Mouse (Mus musculus) urinary bladder, adult 2 months (tissue): ENCODE data around the gene Dock9. TPM values are rescaled to one million over a fixed set of nuclear protein-coding genes. Genes with fewer than 3 reads are reported as not detected.
"Not testable (repeated sequence)": the region's sequence is repeated elsewhere in the genome, so short reads cannot be mapped to it uniquely, and the experiment has no call there.

Experiments used
- DNase-seq: peaks from one replicate; pipeline ENCODE4 v3.0.0; 2022; ENCODE audit warnings: low spot score
- polyA plus RNA-seq: library from polyadenylated mRNA; depleted of rRNA; stranded (reverse); fragments of >200 nt; gene quantifications from 2 replicates; pipeline ENCODE4 v1.2.3, GENCODE M21; 2012

Gene Dock9
- polyA plus RNA-seq, 1 experiment, result 48.7 TPM

GRCm38 (mm10) chr14:121700013-121700412 is 97.6 kb downstream of the Dock9 start:
- no peak for DNase-seq

DNA sequence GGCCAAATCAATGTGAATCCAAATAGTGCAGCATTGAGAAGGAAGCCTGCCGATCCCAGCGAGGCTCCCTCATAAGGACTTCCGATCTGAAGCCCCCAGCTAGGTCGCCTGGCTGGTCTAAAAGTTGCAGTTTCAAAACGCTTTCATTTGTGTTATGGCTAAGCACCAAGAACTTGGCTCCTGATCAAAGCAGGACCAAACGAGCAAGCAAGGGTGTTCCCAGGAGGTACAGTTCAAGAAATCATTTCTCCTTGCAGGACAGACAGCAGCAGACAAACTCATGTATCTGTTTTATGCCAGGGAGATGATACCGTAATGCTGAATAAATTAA is 99.1 kb downstream of the Dock9 start:
- DNase-seq, result no peak

DNA sequence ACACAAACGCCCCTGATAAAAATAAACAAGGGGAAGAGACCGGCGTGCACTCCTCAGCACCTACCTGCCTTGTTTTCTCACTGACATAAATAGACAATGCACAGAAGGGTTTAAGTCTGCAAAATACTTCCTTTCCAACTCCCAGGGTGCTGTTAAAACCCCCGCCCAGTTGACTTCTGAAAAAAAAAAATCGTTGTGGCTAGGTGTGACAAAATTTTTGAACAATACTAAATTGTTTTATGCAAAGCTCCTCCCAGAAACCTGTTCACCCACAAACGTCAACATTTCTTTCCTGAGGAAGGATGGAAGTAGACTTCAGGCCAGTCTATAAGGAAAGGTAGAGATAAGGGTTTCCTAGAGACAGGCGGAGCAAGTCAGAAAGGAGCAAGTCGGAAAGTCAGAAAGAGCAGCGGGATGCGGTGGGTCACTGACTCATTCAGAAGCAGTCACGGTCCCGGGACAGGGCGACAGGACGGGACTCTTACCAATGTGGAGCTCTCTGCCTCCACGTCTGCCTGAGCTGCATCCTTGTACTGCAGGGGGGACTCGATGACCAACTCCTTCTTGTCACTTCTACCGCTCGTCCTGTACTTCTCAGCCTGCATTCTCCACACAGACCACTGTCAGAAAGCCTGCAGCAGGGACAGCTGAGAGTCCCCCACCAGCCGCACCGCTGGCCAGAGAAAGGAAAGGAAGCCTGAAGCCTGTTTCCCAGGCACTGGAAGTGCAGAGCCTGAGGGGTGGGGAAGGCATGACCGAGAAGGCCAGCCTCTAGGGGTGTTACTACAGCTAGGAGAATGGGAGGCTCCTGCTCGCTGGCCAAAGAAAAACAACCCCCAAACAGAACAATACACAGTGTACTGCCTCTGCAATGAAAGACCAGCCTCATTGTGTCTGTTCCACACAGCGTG is 99.7 kb downstream of the Dock9 start:
- DNase-seq, result peak; percentile 35

GRCm38 (mm10) chr14:121697143-121697680 is 100.4 kb downstream of the Dock9 start:
- no peak for DNase-seq

DNA sequence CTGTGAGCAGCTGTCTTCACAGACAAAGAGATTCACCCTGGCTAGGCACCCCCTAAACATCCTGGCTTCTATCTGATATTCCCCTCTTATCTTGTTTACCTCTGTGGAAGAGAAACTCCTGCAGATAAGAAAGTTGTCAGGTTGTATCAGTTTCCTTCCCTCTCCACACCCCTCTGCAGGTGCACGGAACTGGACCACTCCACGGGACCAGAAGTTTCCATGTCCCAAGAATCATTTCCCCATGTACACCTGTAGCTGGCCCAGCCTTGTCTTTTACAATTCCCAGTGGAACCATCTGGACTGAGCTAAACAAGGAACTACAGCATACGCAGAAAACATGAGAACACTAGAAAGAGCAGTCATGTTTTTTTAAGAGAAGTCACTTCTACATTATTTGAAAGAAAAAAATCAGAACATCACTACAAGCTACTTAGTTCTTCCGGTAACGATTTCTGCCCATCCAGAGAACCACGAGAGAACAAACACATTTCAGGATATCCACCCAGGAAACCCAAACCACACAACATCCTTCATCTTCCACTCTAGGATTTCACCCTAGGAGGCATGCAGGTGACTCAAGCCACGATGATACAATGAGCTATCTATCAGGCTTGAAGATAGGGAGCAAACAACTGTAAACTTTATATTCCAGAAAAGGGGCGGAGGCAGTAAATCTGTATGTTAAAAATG is 101.1 kb downstream of the Dock9 start:
- DNase-seq, result no peak

GRCm38 (mm10) chr14:121694706-121695105 is 102.9 kb downstream of the Dock9 start:
- no peak for DNase-seq

GRCm38 (mm10) chr14:121693991-121694594 is 103.5 kb downstream of the Dock9 start:
- no peak for DNase-seq

- not testable (repeated sequence) for DNase-seq
Observed at GRCm38 (mm10) chr14:121689649-121690048, 108.0 kb downstream of the Dock9 start.

- no peak for DNase-seq
Observed at GRCm38 (mm10) chr14:121688175-121688574, 109.5 kb downstream of the Dock9 start.

GRCm38 (mm10) chr14:121687274-121687673 is 110.4 kb downstream of the Dock9 start:
- no peak for DNase-seq

DNA sequence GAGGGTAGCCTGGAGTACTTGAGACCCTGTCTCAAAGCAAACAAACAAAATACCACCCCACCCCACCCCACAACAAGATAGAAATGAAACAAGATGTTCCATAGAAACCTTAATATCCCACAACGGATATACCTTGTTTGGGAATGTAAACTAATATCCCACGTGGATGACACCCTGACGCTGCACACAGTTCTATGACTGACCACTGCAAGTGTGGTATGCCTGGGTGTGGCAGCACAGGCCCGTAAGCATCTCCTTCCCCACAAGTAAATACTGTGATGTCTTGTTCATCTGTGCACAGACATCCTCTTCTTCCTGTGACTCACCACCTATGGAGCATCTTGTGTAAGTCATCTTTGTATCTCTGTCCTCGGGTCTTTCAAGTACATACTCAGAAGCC is 118.7 kb downstream of the Dock9 start:
- DNase-seq, result no peak

GRCm38 (mm10) chr14:121678445-121678844 is 119.2 kb downstream of the Dock9 start:
- no peak for DNase-seq

DNA sequence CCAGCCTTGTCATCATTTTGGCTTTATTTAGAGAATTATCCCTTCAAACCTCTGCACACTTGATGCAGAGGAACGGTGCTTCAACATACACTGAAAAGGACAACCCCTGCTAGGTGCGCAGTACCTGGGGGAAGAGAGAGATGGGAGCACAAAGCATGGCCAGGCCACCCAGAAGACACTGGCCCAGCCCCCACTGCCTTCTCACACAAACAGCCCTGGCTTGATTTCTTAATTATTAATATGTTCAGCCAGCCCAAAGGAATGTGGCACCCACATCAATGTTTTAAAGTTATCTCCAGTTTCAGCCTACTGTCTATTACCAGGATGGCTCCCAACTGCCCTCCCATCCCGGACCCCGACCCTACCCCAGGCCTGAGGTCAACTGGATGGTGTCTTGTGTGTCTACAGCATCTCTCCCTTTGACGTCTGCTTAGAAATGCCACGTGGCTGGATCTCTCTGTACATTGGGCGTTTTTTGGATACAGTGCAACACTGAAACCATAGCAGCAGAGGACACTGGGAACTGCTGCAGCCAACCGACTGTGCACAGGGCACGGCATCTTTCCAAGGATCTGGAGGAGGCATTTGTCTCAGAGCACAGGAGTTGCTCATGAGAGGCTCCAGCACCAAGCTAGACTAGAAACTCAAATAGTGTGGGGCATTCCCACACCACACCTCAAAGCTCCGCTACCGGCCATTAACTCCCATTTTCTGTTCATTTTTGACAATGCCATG is 120.9 kb downstream of the Dock9 start:
- no peak for DNase-seq

DNA sequence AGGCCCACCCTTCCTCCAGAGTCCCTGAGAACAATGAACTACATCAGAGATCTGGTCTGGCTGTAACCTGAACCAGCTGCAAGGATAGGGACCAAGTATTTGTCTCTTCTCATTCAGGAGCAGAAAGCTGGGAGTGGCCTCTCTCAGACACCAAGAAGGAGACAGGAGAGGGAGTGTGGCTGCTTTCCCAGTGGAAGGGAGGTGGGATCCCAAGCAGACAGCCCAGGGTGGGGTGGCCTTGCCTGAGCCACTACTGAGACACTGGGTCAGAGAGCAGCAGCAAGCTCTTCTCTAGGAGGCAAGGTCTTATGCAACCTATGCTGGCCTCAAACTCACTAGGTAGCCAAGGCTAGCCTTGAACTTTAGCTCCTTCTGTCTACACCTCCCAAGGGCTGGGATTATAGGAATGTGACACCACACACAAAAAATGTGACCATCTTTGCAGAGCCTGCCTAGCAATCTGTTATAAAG is 121.5 kb downstream of the Dock9 start:
- no peak for DNase-seq

DNA sequence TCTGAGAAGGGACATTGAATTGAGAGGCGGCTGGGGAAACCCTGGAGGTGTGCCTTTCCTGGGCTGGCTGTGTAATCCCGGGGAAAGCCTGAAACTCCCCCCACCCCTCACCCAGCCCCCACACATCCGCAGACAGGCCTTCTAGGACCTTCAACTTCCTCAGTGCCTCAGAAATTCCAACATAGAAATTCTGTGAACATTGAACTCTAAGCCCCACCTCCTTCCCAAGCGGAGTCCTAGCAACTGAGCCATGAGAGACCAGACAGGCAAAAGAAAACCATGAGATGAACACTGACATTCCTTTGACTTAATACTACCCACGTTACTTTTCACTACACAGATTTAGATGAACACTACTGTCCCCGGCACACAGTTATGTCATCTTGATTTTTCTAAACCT is 122.1 kb downstream of the Dock9 start:
- no peak for DNase-seq

DNA sequence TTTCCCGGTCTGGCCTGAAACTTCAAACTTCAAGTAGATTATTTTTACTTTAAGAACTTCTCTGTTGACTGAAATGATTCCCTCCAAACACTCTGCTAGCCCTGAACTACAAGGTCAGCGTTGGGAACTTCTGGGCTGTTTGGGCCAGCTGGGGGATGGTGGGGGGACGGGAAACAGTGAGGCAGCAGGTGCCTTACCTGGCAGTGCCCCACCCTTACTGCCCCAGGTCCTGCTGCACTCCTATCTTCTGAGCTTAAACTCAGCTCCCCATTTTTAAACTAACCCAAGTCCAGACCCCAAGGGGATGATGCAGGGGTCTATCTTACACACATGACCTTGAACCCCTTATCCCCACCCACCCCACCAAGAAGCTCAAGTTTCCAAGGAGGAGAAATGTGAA is 122.5 kb downstream of the Dock9 start:
- no peak for DNase-seq

DNA sequence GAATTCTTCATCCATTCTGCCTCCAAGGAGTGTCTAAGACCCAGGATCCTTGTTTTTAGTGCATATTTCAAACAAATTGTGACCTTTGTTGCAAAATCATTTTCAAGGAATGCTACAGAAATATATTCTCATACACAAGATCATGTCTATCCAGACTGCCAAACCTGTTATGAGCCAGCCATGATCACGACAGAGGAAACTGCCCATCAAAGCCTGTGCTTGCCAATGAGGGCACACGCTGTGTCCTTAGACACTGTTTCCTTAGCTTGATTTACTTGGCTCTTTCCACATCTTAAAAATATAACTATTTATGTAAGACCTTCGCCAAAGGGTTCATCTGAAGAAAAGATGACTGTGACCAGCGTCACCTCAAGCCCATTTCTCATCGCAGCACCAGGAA is 127.6 kb downstream of the Dock9 start:
- no peak for DNase-seq

DNA sequence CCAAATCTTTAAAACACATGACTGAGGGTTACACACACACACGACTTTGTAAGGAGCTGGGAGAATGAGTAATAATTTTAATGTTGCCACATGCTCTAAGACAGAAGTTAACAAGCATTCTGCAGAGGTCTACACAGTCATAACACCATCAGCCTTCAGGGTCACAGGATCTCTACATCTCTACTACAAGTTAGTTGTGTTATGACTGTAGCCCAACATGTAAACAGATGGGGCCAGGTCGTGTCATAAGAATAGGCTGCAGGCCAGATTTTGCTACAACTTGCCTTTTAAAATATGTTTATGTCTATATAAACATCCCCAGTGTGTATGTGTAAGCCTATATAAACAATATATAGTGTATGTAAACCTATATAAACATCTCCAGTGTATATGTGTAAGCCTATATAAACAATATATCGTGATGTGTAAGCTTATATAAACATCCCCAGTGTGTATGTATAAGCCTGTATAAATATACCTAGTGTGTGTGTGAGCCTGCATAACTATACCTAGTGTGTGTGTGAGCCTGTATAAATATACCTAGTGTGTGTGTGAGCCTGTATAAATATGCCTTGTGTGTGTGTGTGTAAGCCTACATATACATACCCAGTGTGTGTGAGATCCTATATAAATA is 130.9 kb downstream of the Dock9 start:
- no peak for DNase-seq

GRCm38 (mm10) chr14:121665693-121666273 is 131.9 kb downstream of the Dock9 start:
- DNase-seq, result no peak

DNA sequence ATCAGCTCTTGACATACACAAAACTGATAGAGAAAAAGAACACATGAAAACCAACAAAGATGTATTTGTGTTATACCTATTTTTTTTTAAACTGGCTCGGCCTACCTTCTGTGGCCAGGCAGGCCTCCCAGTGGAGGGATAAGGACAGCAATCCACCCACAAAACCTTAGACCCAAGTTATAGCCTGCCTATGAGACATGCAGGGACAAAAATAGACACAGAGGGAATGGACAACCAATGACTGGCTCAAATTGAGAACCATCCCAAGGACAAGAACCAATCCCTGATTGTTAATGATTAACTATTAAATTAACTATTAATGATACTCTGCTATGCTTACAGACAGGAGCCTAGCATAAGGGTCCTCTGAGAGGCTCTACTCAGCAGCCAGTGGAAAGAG is 133.7 kb downstream of the Dock9 start:
- no peak for DNase-seq

- DNase-seq, result no peak
Observed at GRCm38 (mm10) chr14:121660918-121661317, 136.7 kb downstream of the Dock9 start.
